Mouse (Mus musculus) MEL (cell line): ENCODE data around the gene Atp12a. TPM values are rescaled to one million over a fixed set of nuclear protein-coding genes. Genes with fewer than 3 reads are reported as not detected.
A peak's percentile ranks its signal among the peaks of the same experiment; 100 is the strongest.

Experiments
- DNase-seq: peaks from one replicate; pipeline ENCODE4 v3.0.0; 2011; ENCODE audit warnings: low read depth, low spot score
- H3K27ac ChIP-seq: 2 replicates; pipeline ENCODE4 v1.5.1; 2012; ENCODE audit warnings: low read depth, mild to moderate bottlenecking, control low read depth, low read length, moderate library complexity; ENCODE audit not compliant: control insufficient read depth
- H3K27me3 ChIP-seq, 2 experiments: fragments of 150-350 bp in 1 of 2; sonication (generic) in 1 of 2; 2 replicates each; pipeline ENCODE4 v1.6.1; 2012; ENCODE audit warnings: low read length in 2 of 2, mild to moderate bottlenecking in 2 of 2, improper control_type of control experiment in 1 of 2, moderate library complexity in 1 of 2; ENCODE audit not compliant: insufficient read depth in 2 of 2, control insufficient read depth in 1 of 2
- H3K36me3 ChIP-seq, 2 experiments: 2 replicates each; pipeline ENCODE4 v1.6.1; 2012 to 2014; ENCODE audit warnings: low read length in 2 of 2, improper control_type of control experiment in 1 of 2, inconsistent platforms in 1 of 2, mild to moderate bottlenecking in 1 of 2; ENCODE audit not compliant: insufficient read depth in 2 of 2, control insufficient read depth in 1 of 2
- H3K4me1 ChIP-seq, 2 experiments: fragments of 150-350 bp in 1 of 2; sonication (generic) in 1 of 2; 2 replicates each; pipeline ENCODE4 v1.6.1; 2012; ENCODE audit warnings: low read length in 2 of 2, improper control_type of control experiment in 1 of 2, mild to moderate bottlenecking in 1 of 2; ENCODE audit not compliant: insufficient read depth in 2 of 2, control insufficient read depth in 1 of 2
- H3K4me3 ChIP-seq, 2 experiments: fragments of 150-350 bp in 1 of 2; sonication (generic) in 1 of 2; 2 replicates each; pipeline ENCODE4 v1.5.1; 2012; ENCODE audit warnings: low read depth in 2 of 2, low read length in 2 of 2, mild to moderate bottlenecking in 2 of 2, moderate library complexity in 2 of 2, control low read depth in 1 of 2, improper control_type of control experiment in 1 of 2; ENCODE audit not compliant: control insufficient read depth in 1 of 2, insufficient read depth in 1 of 2
- H3K79me2 ChIP-seq: 2 replicates; pipeline ENCODE4 v1.6.1; 2012; ENCODE audit warnings: mild to moderate bottlenecking, low read length, moderate library complexity; ENCODE audit not compliant: control insufficient read depth, poor library complexity, insufficient read depth
- H3K9ac ChIP-seq: 2 replicates; pipeline ENCODE4 v1.6.1; 2012; ENCODE audit warnings: low read depth, mild to moderate bottlenecking, control low read depth, low read length, moderate library complexity; ENCODE audit not compliant: control insufficient read depth, poor library complexity, severe bottlenecking
- H3K9me3 ChIP-seq: fragments of 150-350 bp; sonication (generic); replicated peaks from 2 replicates; pipeline ENCODE4 v1.6.1; 2012; ENCODE audit warnings: mild to moderate bottlenecking, low read length, improper control_type of control experiment, moderate library complexity; ENCODE audit not compliant: insufficient read depth
- CTCF ChIP-seq, 3 experiments: IDR thresholded peaks in 2 of 3; conservative IDR thresholded peaks in 1 of 3; 2 replicates each; pipeline ENCODE4 v1.5.1; 2011 to 2012; ENCODE audit warnings: low read length in 3 of 3, low read depth in 2 of 3, mild to moderate bottlenecking in 2 of 3, improper control_type of control experiment in 1 of 3, inconsistent platforms in 1 of 3, mixed read lengths in 1 of 3, moderate library complexity in 1 of 3; ENCODE audit not compliant: control insufficient read depth in 1 of 3, insufficient read depth in 1 of 3, poor library complexity in 1 of 3, severe bottlenecking in 1 of 3
- E2F4 ChIP-seq: IDR thresholded peaks from 2 replicates; pipeline ENCODE4 v1.6.1; 2011; ENCODE audit warnings: low read depth, low read length, improper control_type of control experiment, borderline replicate concordance
- ELF1 ChIP-seq: IDR thresholded peaks from 2 replicates; pipeline ENCODE4 v1.6.1; 2014; ENCODE audit warnings: low read depth, mild to moderate bottlenecking, inconsistent platforms, low read length, improper control_type of control experiment, moderate library complexity
- GABPA ChIP-seq: IDR thresholded peaks from 2 replicates; pipeline ENCODE4 v1.6.1; 2012; ENCODE audit warnings: low read depth, mild to moderate bottlenecking, inconsistent platforms, low read length, improper control_type of control experiment, moderate library complexity
- GATA1 ChIP-seq: IDR thresholded peaks from 2 replicates; pipeline ENCODE4 v1.6.1; 2011; ENCODE audit warnings: low read depth, low read length, improper control_type of control experiment
- HCFC1 ChIP-seq: IDR thresholded peaks from 2 replicates; pipeline ENCODE4 v1.6.1; 2012; ENCODE audit warnings: low read depth, mild to moderate bottlenecking, inconsistent platforms, low read length, improper control_type of control experiment, moderate library complexity
- KAT2A ChIP-seq: conservative IDR thresholded peaks from 2 replicates; pipeline ENCODE4 v1.6.1; 2012; ENCODE audit warnings: low read depth, low read length, improper control_type of control experiment, inconsistent platforms
- MAFK ChIP-seq: IDR thresholded peaks from 2 replicates; pipeline ENCODE4 v1.6.1; 2011; ENCODE audit warnings: low read depth, mild to moderate bottlenecking, low read length, improper control_type of control experiment, borderline replicate concordance
- MAX ChIP-seq: IDR thresholded peaks from 2 replicates; pipeline ENCODE4 v1.6.1; 2011; ENCODE audit warnings: low read length, improper control_type of control experiment
- MXI1 ChIP-seq: IDR thresholded peaks from 2 replicates; pipeline ENCODE4 v1.6.1; 2011; ENCODE audit warnings: mild to moderate bottlenecking, low read depth, low read length, improper control_type of control experiment
- MYB ChIP-seq: IDR thresholded peaks from 2 replicates; pipeline ENCODE4 v1.6.1; 2011; ENCODE audit warnings: mild to moderate bottlenecking, low read depth, low read length, improper control_type of control experiment
- MYC ChIP-seq: IDR thresholded peaks from 2 replicates; pipeline ENCODE4 v1.6.1; 2011; ENCODE audit warnings: low read depth, mild to moderate bottlenecking, low read length, improper control_type of control experiment, moderate library complexity
- NRF1 ChIP-seq: IDR thresholded peaks from 2 replicates; pipeline ENCODE4 v1.6.1; 2014; ENCODE audit warnings: low read depth, mild to moderate bottlenecking, inconsistent platforms, low read length, improper control_type of control experiment, moderate library complexity; ENCODE audit not compliant: poor library complexity, insufficient read depth, severe bottlenecking
- POLR2A ChIP-seq, 2 experiments: IDR thresholded peaks; 2 replicates each; pipeline ENCODE4 v1.6.1; 2011 to 2012; ENCODE audit warnings: low read length in 2 of 2, mild to moderate bottlenecking in 2 of 2, control low read depth in 1 of 2, improper control_type of control experiment in 1 of 2, low read depth in 1 of 2, moderate library complexity in 1 of 2; ENCODE audit not compliant: control insufficient read depth in 1 of 2, insufficient read depth in 1 of 2, poor library complexity in 1 of 2
- POLR2AphosphoS2 ChIP-seq: IDR thresholded peaks from 2 replicates; pipeline ENCODE4 v1.6.1; 2011; ENCODE audit warnings: low read length, improper control_type of control experiment
- POLR2AphosphoS5 ChIP-seq: IDR thresholded peaks from 2 replicates; pipeline ENCODE4 v1.6.1; 2012; ENCODE audit warnings: low read depth, borderline replicate concordance, mild to moderate bottlenecking, inconsistent platforms, low read length, moderate library complexity, mixed read lengths
- RAD21 ChIP-seq: IDR thresholded peaks from 2 replicates; pipeline ENCODE4 v1.6.1; 2011; ENCODE audit warnings: mild to moderate bottlenecking, low read depth, low read length, improper control_type of control experiment
- RCOR1 ChIP-seq: IDR thresholded peaks from 2 replicates; pipeline ENCODE4 v1.6.1; 2012; ENCODE audit warnings: low read depth, mild to moderate bottlenecking, inconsistent platforms, low read length, improper control_type of control experiment
- SIN3A ChIP-seq: IDR thresholded peaks from 2 replicates; pipeline ENCODE4 v1.6.1; 2012; ENCODE audit warnings: low read length, improper control_type of control experiment, inconsistent platforms
- SMC3 ChIP-seq: IDR thresholded peaks from 2 replicates; pipeline ENCODE4 v1.6.1; 2011; ENCODE audit warnings: low read depth, low read length, improper control_type of control experiment
- TAL1 ChIP-seq: IDR thresholded peaks from 2 replicates; pipeline ENCODE4 v1.6.1; 2012; ENCODE audit warnings: mild to moderate bottlenecking, inconsistent platforms, low read length, moderate library complexity, mixed read lengths
- TBP ChIP-seq: IDR thresholded peaks from 2 replicates; pipeline ENCODE4 v1.8.0; 2011; ENCODE audit warnings: low read depth, low read length, improper control_type of control experiment
- TCF12 ChIP-seq: IDR thresholded peaks from 2 replicates; pipeline ENCODE4 v1.6.1; 2014; ENCODE audit warnings: low read depth, mild to moderate bottlenecking, inconsistent platforms, low read length, improper control_type of control experiment, moderate library complexity
- USF1 ChIP-seq: IDR thresholded peaks from 2 replicates; pipeline ENCODE4 v1.6.1; 2014; ENCODE audit warnings: low read depth, mild to moderate bottlenecking, inconsistent platforms, low read length, improper control_type of control experiment, moderate library complexity
- USF2 ChIP-seq, 2 experiments: IDR thresholded peaks; 2 replicates each; pipeline ENCODE4 v1.6.1; 2011 to 2012; ENCODE audit warnings: improper control_type of control experiment in 2 of 2, low read length in 2 of 2, borderline replicate concordance in 1 of 2, inconsistent platforms in 1 of 2, low read depth in 1 of 2, mild to moderate bottlenecking in 1 of 2; ENCODE audit not compliant: insufficient read depth in 1 of 2
- ZC3H11A ChIP-seq: IDR thresholded peaks from 2 replicates; pipeline ENCODE4 v1.6.1; 2012; ENCODE audit warnings: low read depth, mild to moderate bottlenecking, inconsistent platforms, low read length, improper control_type of control experiment
- ZKSCAN1 ChIP-seq: IDR thresholded peaks from 2 replicates; pipeline ENCODE4 v1.6.1; 2012; ENCODE audit warnings: low read depth, mild to moderate bottlenecking, inconsistent platforms, low read length, improper control_type of control experiment, moderate library complexity
- ZMIZ1 ChIP-seq: IDR thresholded peaks from 2 replicates; pipeline ENCODE4 v1.6.1; 2012; ENCODE audit warnings: low read depth, mild to moderate bottlenecking, inconsistent platforms, low read length, improper control_type of control experiment, moderate library complexity
- ZNF384 ChIP-seq: IDR thresholded peaks from 2 replicates; pipeline ENCODE4 v1.6.1; 2012; ENCODE audit warnings: low read depth, mild to moderate bottlenecking, inconsistent platforms, low read length, improper control_type of control experiment
- polyA plus RNA-seq, 2 experiments: library from polyadenylated mRNA; stranded (reverse) in 1 of 2; unstranded in 1 of 2; fragments of >175 nt in 1 of 2; fragments of >200 nt in 1 of 2; gene quantifications; 2 replicates each; pipeline versions ENCODE4 v1.2.1 to v1.2.4; 2012; ENCODE audit warnings: low replicate concordance in 2 of 2, low read depth in 1 of 2; ENCODE audit not compliant: insufficient read length in 2 of 2, insufficient read depth in 1 of 2, missing spikeins in 1 of 2
- total RNA-seq: library from RNA; depleted of rRNA; stranded (reverse); fragments of 300-350 nt; gene quantifications from 2 replicates; pipeline ENCODE4 v1.2.3, GENCODE M21; 2012

Gene Atp12a
- total and polyA plus RNA-seq, 3 experiments: not detected

GRCm38 (mm10) chr14:56398001-56398400 is 33.1 kb downstream of the Atp12a start:
- peaks cover 0 to 5% of the 10 kb centered on the region in 2 experiments; a peak in 2 of 4 replicates for H3K36me3 ChIP-seq
- H3K27ac ChIP-seq: no peak overlapping the region
- peaks cover 2% of the 10 kb centered on the region in 2 experiments; a peak in 3 of 4 replicates for H3K27me3 ChIP-seq
- no peaks in the 10 kb centered on the region for H3K9me3 ChIP-seq
- TF ChIP-seq TBP (no peak), MYB (no peak), MXI1 (no peak), ZKSCAN1 (no peak), RCOR1 (no peak), RAD21 (peak; percentile 78), HCFC1 (no peak), ELF1 (no peak), KAT2A (no peak), SMC3 (peak; percentile 76), CTCF (IDR thresholded peaks at IDR 0.05 in 2 of 3, conservative IDR thresholded peaks at IDR 0.05 in 1 of 3; ENCODE audit: control insufficient read depth in 1 of 3, insufficient read depth in 1 of 3, low read depth in 2 of 3, low read length in 3 of 3, poor library complexity in 1 of 3, severe bottlenecking in 1 of 3) (peak; percentile 24 to 93 (median 29); a peak in 4 of 6 replicates), POLR2AphosphoS5 (no peak), ZC3H11A (peak; percentile 36; the same call in 1 of the 2 replicates), USF2 (IDR thresholded peaks at IDR 0.05; ENCODE audit: borderline replicate concordance in 1 of 2, insufficient read depth in 1 of 2, low read depth in 1 of 2, low read length in 2 of 2) (no peak), ZNF384 (no peak), NRF1 (no peak), TAL1 (no peak)
- TF ChIP-seq, all 39 proteins: peak for 4
- Histone ChIP-seq H3K4me3 (no peak overlapping the region), H3K4me1 (no peaks in the 10 kb centered on the region), H3K79me2 (peaks cover 3% of the 10 kb centered on the region), H3K9ac (no peak overlapping the region)
- peak; percentile 71 for DNase-seq

DNA sequence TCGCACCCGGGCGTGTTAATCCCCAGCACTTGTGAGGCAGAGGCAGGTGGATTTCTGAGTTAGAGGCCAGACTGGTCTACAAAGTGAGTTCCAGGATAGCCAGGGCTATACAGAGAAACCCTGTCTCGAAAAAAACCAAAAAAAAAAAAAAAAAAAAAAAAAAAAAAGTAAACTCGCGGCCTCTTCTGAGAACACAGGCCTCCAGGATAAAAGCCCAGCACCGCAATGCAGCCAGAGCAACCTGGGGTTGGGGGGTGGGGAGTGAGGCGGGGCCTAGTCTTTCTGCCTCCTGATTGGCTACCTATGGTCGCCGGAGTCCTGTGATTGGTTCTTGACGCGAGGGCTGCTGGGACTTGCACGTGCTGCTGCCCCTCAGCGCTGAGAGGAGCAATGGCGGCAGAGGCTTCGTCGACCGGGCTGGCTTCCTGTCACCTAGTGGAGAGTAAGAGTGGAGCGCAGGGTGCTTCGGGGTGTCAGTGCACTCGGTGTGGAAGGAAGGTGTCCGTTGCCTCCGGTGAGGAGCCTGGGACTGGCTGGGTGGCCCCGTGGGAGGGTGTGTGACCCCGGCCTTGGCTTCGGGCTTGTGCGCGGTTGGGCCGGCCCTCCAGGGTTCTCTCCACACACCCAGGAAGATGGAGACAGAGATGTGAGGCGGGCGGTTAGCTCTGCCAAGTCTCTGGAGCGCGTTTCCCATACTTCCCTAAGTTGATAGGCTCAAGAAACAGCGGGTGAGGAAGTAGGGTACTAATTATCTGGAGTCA is 37.6 kb downstream of the Atp12a start, which contains the start of gene Rnf17:
TSS of gene Rnf17 (plus strand) at position 271 of the 761 bp plus-strand sequence.
- Histone ChIP-seq H3K27me3 (no peaks in the 10 kb centered on the region), H3K27ac (peak within 1 kb of the TSS; percentile 71), H3K79me2 (peaks cover 14% of the 10 kb centered on the region), H3K36me3 (peaks cover 13 to 18% of the 10 kb centered on the region in 2 experiments), H3K9me3 (no peaks in the 10 kb centered on the region), H3K4me1 (no peaks in the 10 kb centered on the region; a peak in 1 of 4 replicates), H3K9ac (peak within 1 kb of the TSS; percentile 70), H3K4me3 (peak within 1 kb of the TSS; percentile 75 to 78)
- DNase-seq: peak; percentile 97
- no peak for TF ChIP-seq TAL1
- no peak; the same call in 1 of the 2 replicates for TF ChIP-seq ZMIZ1
- peak; percentile 80 for TF ChIP-seq USF1
- TF ChIP-seq POLR2AphosphoS2: peak; percentile 71; the same call in 1 of the 2 replicates
- no peak for TF ChIP-seq GABPA
- peak; percentile 97 for TF ChIP-seq MAX
- peak; percentile 64; the same call in 1 of the 2 replicates for TF ChIP-seq TBP
- TF ChIP-seq SIN3A: peak; percentile 68; the same call in 1 of the 2 replicates
- TF ChIP-seq GATA1: 0 out of 2 replicates have a peak, but pooled peaks have one; percentile 18
- no peak for TF ChIP-seq MAFK
- peak; percentile 86 for TF ChIP-seq MYC
- TF ChIP-seq NRF1: 0 out of 2 replicates have a peak, but pooled peaks have one; percentile 14
- TF ChIP-seq POLR2A (IDR thresholded peaks at IDR 0.05; ENCODE audit: control insufficient read depth in 1 of 2, insufficient read depth in 1 of 2, low read depth in 1 of 2, low read length in 2 of 2, poor library complexity in 1 of 2): peak; percentile 82 to 84
- no peak for TF ChIP-seq E2F4
- no peak for TF ChIP-seq USF2 (IDR thresholded peaks at IDR 0.05; ENCODE audit: borderline replicate concordance in 1 of 2, insufficient read depth in 1 of 2, low read depth in 1 of 2, low read length in 2 of 2)
- TF ChIP-seq KAT2A: 0 out of 2 replicates have a peak, but pooled peaks have one; percentile 14
- peak; percentile 86 for TF ChIP-seq MXI1
- no peak for TF ChIP-seq TCF12
- TF ChIP-seq RCOR1: no peak; the same call in 1 of the 2 replicates
